Mouse (Mus musculus): ENCODE data around the gene Gm17651. TPM values are rescaled to one million over a fixed set of nuclear protein-coding genes. Genes with fewer than 3 reads are reported as not detected.

Gene Gm17651
- polyA plus RNA-seq, 1 experiment: not detected

DNA sequence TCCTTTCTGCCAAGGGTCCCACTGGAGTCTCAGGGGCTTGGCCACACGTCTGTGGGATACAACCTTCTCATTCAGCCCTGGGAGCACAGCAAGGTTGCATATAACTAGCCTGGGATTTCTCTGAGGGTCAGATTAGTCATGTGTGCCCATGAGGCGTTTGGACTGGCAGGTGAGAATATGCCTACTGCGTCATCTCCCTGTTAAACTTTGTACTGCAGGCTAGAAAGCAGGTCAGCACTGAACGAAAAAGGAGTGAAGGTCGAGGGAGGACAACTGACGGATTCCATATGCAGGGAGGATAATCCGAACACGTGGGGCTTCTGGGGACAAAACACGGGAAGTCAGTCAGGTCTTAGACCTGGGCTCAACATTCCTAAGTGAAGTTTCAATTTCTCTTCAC lies 22.8 kb upstream of the Gm17651 start:
- H3K27ac ChIP-seq (ENCODE audit: insufficient read depth, low read depth, low read length): no peak overlapping the region
- TF ChIP-seq CTCF (IDR thresholded peaks at IDR 0.05; ENCODE audit: low read depth, low read length) (no peak), POLR2A (IDR thresholded peaks at IDR 0.05; ENCODE audit: borderline replicate concordance, low read depth, low read length) (no peak)
- no peak overlapping the region for H3K4me3 ChIP-seq (ENCODE audit: insufficient read depth, low read length)
- H3K4me1 ChIP-seq (ENCODE audit: control insufficient read depth, insufficient read depth, low read length): no peaks in the 10 kb centered on the region

DNA sequence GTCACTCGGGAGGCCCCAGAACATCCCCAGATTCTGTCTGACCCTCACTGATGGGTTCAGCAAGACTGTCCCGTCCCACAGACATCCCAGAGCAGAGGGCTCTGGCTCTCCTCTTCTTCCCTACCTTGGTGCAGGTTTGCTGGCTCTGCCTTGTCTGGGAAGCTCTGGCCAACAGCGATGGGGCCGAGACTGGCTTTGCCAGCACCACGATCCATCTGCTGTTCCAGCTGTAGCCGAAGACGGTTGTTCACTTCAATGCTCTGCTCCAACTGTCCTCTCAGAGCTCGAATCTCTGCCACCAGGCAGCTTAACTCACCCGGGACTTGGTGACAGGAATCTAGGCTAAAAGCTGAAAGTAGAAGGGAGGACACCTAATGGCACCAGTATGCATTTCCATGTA lies 22.4 kb upstream of the Gm17651 start:
- Histone ChIP-seq H3K4me1 (ENCODE audit: control insufficient read depth, insufficient read depth, low read length) (no peaks in the 10 kb centered on the region), H3K27ac (ENCODE audit: insufficient read depth, low read depth, low read length) (no peak overlapping the region), H3K4me3 (ENCODE audit: insufficient read depth, low read length) (no peak overlapping the region)
- TF ChIP-seq CTCF (IDR thresholded peaks at IDR 0.05; ENCODE audit: low read depth, low read length) (no peak), POLR2A (IDR thresholded peaks at IDR 0.05; ENCODE audit: borderline replicate concordance, low read depth, low read length) (no peak)

DNA sequence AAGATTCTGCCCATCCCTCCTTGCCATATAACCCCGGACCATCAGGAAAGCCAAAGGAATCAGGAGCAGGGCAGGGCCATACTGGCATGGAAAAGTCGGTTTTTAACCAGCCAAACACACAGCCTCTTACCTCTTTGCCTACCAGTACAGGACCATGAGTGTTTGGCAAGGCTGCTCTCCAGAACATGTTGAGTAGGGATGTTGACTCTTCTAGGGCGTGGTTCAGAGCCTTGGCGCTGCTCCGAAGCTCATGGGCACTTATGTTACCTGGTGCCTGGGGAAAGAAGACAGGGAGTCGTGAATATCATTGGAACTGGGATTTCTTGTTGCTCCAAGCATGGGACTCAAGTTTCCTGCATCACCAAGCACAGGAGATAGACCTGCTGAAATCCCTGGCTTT lies 19.3 kb upstream of the Gm17651 start:
- TF ChIP-seq CTCF (IDR thresholded peaks at IDR 0.05; ENCODE audit: low read depth, low read length): no peak
- TF ChIP-seq POLR2A (IDR thresholded peaks at IDR 0.05; ENCODE audit: borderline replicate concordance, low read depth, low read length): no peak

DNA sequence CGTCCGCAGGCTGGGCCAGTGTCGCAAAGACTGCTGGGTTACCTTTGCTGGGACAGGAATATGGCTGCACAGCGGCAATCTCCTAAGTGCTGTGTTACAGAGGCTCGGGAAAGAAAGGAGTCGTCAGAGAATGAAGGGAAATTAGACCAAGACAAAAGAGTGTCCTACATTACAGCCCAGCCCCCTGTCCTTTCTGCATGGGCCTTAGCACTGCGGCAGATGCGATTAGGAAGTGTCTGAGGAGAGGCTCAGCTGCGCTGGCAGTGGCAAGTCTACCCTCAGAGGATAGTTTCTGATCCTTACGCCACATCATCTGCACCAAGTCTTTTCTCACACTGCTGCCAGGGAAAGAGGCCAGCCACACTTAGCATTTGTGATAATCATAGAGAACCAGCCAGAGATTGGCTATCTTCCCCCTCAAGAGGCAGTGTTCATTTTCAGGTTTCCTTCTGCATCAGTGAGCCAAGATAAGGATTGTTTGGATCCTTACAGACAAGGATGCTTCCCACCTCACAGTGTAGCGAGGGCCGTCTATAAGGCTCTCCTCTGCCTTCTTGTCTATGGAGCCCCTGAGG lies 17.0 kb upstream of the Gm17651 start:
- Histone ChIP-seq H3K4me1 (ENCODE audit: control insufficient read depth, insufficient read depth, low read length) (no peaks in the 10 kb centered on the region), H3K27ac (ENCODE audit: insufficient read depth, low read depth, low read length) (no peak overlapping the region), H3K4me3 (ENCODE audit: insufficient read depth, low read length) (no peak overlapping the region)
- no peak for TF ChIP-seq CTCF (IDR thresholded peaks at IDR 0.05; ENCODE audit: low read depth, low read length)
- TF ChIP-seq POLR2A (IDR thresholded peaks at IDR 0.05; ENCODE audit: borderline replicate concordance, low read depth, low read length): no peak

More for the DNA sequence above, 19.3 kb upstream of the Gm17651 start:
- H3K4me1 ChIP-seq (ENCODE audit: control insufficient read depth, insufficient read depth, low read length): no peaks in the 10 kb centered on the region
- H3K27ac ChIP-seq (ENCODE audit: insufficient read depth, low read depth, low read length): no peak overlapping the region
- no peak overlapping the region for H3K4me3 ChIP-seq (ENCODE audit: insufficient read depth, low read length)

DNA sequence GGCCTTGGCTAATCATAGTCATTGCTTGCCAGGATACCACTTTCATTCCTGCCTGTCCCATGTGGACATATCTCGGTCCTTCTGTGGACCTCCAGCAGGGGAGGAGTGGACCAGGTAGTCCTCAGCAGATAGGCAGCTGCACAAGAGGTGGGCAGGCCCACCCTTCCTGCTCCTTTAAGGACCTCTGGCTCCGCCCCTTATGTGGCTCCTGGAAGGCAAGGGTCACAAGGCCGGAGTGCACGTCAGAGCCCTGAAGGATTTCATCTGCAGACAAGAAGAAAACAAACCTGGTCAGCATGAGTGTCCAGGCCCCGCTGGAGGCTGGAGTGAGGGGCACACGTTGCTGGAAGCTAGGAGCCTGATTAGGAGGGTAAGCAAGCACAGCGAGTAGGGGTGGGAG lies 16.1 kb upstream of the Gm17651 start:
- TF ChIP-seq POLR2A (IDR thresholded peaks at IDR 0.05; ENCODE audit: borderline replicate concordance, low read depth, low read length) (no peak), CTCF (IDR thresholded peaks at IDR 0.05; ENCODE audit: low read depth, low read length) (no peak)
- Histone ChIP-seq H3K27ac (ENCODE audit: insufficient read depth, low read depth, low read length) (no peak overlapping the region), H3K4me3 (ENCODE audit: insufficient read depth, low read length) (no peak overlapping the region), H3K4me1 (ENCODE audit: control insufficient read depth, insufficient read depth, low read length) (no peaks in the 10 kb centered on the region)

DNA sequence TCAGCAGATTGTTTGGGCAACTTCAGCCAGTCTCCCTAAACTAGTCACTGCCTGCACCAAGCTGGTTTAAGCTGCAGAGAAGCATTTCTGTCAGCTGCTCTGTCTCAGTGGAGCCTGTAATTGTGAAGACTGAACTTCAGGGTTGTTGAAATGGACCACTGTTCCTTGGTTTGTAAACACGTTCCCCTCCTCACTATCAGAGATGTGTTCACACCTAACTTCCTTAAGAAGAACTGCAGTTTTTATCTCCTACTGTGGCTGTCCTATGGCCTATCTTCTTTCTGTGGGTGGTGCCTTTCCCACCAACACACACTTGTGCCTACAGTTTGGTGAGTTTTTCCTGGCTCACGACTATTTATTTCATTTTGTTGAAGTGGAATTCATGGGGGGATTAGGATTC lies 14.8 kb upstream of the Gm17651 start:
- TF ChIP-seq CTCF (IDR thresholded peaks at IDR 0.05; ENCODE audit: low read depth, low read length): no peak
- TF ChIP-seq POLR2A (IDR thresholded peaks at IDR 0.05; ENCODE audit: borderline replicate concordance, low read depth, low read length): no peak
- Histone ChIP-seq H3K27ac (ENCODE audit: insufficient read depth, low read depth, low read length) (no peak overlapping the region), H3K4me3 (ENCODE audit: insufficient read depth, low read length) (no peak overlapping the region), H3K4me1 (ENCODE audit: control insufficient read depth, insufficient read depth, low read length) (no peaks in the 10 kb centered on the region)

DNA sequence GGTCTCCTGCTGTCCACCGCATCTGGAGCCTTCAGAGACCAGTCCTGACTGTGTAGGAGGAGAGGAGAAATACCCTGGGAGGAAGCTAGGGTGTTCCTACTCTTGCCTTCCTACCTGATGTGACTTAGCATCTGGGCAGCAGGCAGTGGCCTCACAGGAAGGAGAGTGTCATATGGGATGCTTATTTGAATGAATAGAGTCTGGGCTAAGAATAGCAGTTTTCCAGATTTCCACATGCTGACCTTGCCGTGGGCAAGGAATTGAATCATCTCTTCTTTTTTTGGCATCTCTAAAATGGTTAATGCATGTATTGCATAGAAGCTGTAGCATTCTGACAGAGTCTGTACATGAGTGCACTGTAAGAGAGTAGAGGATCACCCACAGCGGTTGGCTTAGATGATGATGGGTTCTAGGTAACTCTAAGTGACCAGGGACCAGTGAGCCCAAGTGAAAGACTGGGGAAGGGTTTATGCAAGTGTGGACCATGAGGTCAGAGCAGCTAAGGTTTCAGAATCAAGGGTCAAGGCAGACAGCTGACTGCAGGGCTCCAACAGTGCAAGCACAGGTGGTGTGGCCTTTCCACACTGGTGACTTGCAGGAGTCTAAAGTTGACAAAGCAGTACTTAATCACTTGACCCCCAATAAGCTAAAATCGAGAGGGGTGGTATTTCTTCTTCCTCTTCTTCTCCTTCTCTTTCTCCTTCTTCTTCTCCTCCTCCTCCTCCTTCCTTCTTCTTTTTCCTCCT lies 12.1 kb upstream of the Gm17651 start:
- H3K4me3 ChIP-seq (ENCODE audit: insufficient read depth, low read length): no peak overlapping the region
- no peak overlapping the region for H3K27ac ChIP-seq (ENCODE audit: insufficient read depth, low read depth, low read length)
- TF ChIP-seq CTCF (IDR thresholded peaks at IDR 0.05; ENCODE audit: low read depth, low read length) (no peak), POLR2A (IDR thresholded peaks at IDR 0.05; ENCODE audit: borderline replicate concordance, low read depth, low read length) (no peak)
- peaks cover 5% of the 10 kb centered on the region for H3K4me1 ChIP-seq (ENCODE audit: control insufficient read depth, insufficient read depth, low read length)

DNA sequence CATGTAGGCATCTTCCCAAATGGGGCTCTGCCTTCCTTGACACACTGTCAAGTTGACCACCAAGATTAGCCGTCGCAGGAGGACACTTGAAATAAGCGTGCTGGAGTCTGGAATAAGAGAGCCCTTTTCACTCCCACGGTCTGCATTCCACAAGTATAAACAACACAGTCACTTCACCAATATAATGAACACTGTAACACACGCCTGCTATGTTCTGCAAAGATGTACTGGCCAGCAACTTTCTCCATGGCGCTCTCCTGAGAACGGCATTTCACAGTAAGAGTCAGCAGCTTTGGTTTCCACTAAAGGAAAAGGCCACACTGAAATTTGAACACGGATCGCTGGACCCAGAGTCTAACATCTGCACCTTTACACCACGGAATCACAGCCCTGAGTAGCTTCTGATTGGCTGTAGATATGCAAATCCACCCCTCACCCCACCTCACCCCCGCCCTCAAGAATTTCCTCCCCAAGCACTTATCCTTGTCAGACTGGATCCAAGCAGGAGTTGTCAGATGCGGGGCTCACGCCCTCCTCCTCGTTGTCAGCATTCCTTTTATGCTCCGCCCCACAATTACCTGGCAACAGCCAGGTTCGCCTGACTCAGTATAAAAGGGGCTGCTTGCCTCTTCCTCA lies 9.2 kb upstream of the Gm17651 start:
- Histone ChIP-seq H3K27ac (ENCODE audit: insufficient read depth, low read depth, low read length) (no peak overlapping the region), H3K4me3 (ENCODE audit: insufficient read depth, low read length) (no peak overlapping the region), H3K4me1 (ENCODE audit: control insufficient read depth, insufficient read depth, low read length) (peaks cover 5% of the 10 kb centered on the region)
- TF ChIP-seq CTCF (IDR thresholded peaks at IDR 0.05; ENCODE audit: low read depth, low read length) (no peak), POLR2A (IDR thresholded peaks at IDR 0.05; ENCODE audit: borderline replicate concordance, low read depth, low read length) (no peak)

DNA sequence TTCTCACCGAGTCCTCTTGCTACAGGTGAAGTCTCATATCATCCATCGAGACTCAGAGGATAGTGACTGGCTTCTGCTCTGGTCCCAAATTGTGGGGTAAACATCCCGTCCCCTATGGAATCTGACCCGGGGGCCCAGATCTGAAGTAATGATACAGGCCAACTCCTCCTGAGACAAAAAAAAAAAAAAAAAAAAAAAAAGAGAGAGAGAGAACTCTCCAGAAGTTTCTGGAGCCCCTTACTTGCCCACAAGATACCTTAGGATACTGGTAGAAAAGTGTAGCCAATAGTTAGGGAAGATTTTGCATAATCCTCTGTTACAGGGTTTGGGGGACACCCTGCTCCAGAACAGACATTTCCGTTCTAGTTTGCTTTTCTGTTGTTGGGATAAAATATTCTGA lies 8.1 kb upstream of the Gm17651 start:
- TF ChIP-seq CTCF (IDR thresholded peaks at IDR 0.05; ENCODE audit: low read depth, low read length) (no peak), POLR2A (IDR thresholded peaks at IDR 0.05; ENCODE audit: borderline replicate concordance, low read depth, low read length) (no peak)
- Histone ChIP-seq H3K4me1 (ENCODE audit: control insufficient read depth, insufficient read depth, low read length) (peaks cover 5% of the 10 kb centered on the region), H3K4me3 (ENCODE audit: insufficient read depth, low read length) (peak overlapping the region; percentile 61), H3K27ac (ENCODE audit: insufficient read depth, low read depth, low read length) (no peak overlapping the region)

DNA sequence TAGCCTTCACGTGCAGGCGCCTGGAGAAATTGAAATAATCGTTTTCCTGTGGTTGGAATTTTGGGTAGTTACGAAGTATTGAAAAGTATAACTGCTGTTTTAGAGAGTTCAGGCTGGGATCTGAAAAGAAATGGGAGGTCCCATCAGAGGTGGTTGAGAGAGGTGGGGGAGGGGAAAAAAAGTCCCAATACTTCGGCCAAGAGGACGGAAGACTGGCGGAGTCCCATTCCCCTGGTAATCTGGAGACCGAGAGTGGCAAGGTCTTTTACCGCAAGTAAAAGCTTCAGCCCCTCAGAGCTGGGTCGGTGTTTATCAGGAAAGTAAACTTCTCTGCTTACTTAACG lies 7.6 kb upstream of the Gm17651 start:
- Histone ChIP-seq H3K4me3 (ENCODE audit: insufficient read depth, low read length) (peak overlapping the region; percentile 61), H3K27ac (ENCODE audit: insufficient read depth, low read depth, low read length) (no peak overlapping the region), H3K4me1 (ENCODE audit: control insufficient read depth, insufficient read depth, low read length) (peaks cover 5% of the 10 kb centered on the region)
- no peak for TF ChIP-seq POLR2A (IDR thresholded peaks at IDR 0.05; ENCODE audit: borderline replicate concordance, low read depth, low read length)
- no peak for TF ChIP-seq CTCF (IDR thresholded peaks at IDR 0.05; ENCODE audit: low read depth, low read length)

All from bone marrow macrophage, adult 2 months (primary cell).